Mouse (Mus musculus): Measurements from ENCODE around the gene Nup107. TPM values are rescaled to one million over a fixed set of nuclear protein-coding genes. Genes with fewer than 3 reads are reported as not detected.

The Nup107 gene
- polyA plus RNA-seq, 1 experiment from 2014 or later: 69.7 TPM

- WGBS: 59% methylated on average over 15 of the region's 15 CpGs
- no peak for ATAC-seq (ENCODE audit: low FRiP score)
- H3K27me3 ChIP-seq: no peaks in the 10 kb centered on the region
Measured at GRCm38 (mm10) chr10:117731244-117732101, 61.0 kb downstream of the Nup107 start.

DNA sequence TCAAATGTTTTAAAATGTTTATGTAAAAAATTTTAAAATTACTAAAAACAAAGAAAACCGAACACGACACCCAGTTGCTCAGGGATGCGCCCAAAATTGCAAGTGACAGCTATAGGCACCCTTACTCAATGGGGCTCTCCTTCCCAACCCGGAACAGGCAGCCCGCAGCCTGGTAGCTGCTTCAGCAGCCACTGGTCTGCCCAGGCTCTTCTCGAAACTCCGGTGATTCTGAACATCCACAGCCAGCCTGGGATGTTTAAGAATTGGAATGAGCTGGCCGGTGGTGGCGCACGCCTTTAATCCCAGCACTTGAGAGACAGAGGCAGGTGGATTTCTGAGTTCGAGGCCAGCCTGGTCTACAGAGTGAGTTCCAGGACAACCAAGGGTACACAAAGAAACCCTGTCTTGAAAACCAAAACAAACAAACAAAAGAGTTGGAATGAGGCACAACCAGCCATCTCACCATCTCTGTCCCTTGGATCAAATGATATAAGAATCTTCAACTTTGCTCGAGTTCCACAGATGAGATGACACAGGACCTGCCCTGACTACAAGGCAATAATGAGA lies 61.8 kb downstream of the Nup107 start:
- Histone ChIP-seq H3K27me3 (no peaks in the 10 kb centered on the region), H3K9me3 (replicated peaks) (no peaks in the 10 kb centered on the region), H3K4me1 (no peaks in the 10 kb centered on the region), H3K36me3 (peaks cover 4% of the 10 kb centered on the region; the same call in 1 of the 2 replicates), H3K4me3 (no peak overlapping the region), H3K4me2 (replicated peaks) (no peak overlapping the region), H3K27ac (no peak overlapping the region), H3K9ac (no peak overlapping the region)
- ATAC-seq (ENCODE audit: low FRiP score): no peak
- WGBS: 96% methylated on average over 12 of the region's 12 CpGs

More at GRCm38 (mm10) chr10:117731244-117732101, 61.0 kb downstream of the Nup107 start:
- Histone ChIP-seq H3K4me1 (no peaks in the 10 kb centered on the region), H3K9me3 (replicated peaks) (no peaks in the 10 kb centered on the region), H3K4me3 (no peak overlapping the region), H3K36me3 (peaks cover 9% of the 10 kb centered on the region), H3K27ac (no peak overlapping the region), H3K4me2 (replicated peaks) (no peak overlapping the region), H3K9ac (no peak overlapping the region)

GRCm38 (mm10) chr10:117730140-117730539 lies 62.4 kb downstream of the Nup107 start:
- no peak for ATAC-seq (ENCODE audit: low FRiP score)
- 96% methylated on average over 7 of the region's 7 CpGs for WGBS
- Histone ChIP-seq H3K9me3 (replicated peaks) (no peaks in the 10 kb centered on the region), H3K36me3 (no peaks in the 10 kb centered on the region), H3K4me2 (replicated peaks) (no peak overlapping the region), H3K9ac (no peak overlapping the region), H3K27me3 (no peaks in the 10 kb centered on the region), H3K27ac (no peak overlapping the region), H3K4me1 (no peaks in the 10 kb centered on the region), H3K4me3 (no peak overlapping the region)

- Histone ChIP-seq H3K9ac (no peak overlapping the region), H3K9me3 (replicated peaks) (no peaks in the 10 kb centered on the region), H3K27ac (no peak overlapping the region), H3K4me1 (no peaks in the 10 kb centered on the region), H3K36me3 (no peaks in the 10 kb centered on the region), H3K4me2 (replicated peaks) (no peak overlapping the region), H3K27me3 (no peaks in the 10 kb centered on the region), H3K4me3 (no peak overlapping the region)
- WGBS: 81% methylated on average over 11 of the region's 11 CpGs
- no peak for ATAC-seq (ENCODE audit: low FRiP score)
Measured at GRCm38 (mm10) chr10:117729139-117729814, 63.2 kb downstream of the Nup107 start.

DNA sequence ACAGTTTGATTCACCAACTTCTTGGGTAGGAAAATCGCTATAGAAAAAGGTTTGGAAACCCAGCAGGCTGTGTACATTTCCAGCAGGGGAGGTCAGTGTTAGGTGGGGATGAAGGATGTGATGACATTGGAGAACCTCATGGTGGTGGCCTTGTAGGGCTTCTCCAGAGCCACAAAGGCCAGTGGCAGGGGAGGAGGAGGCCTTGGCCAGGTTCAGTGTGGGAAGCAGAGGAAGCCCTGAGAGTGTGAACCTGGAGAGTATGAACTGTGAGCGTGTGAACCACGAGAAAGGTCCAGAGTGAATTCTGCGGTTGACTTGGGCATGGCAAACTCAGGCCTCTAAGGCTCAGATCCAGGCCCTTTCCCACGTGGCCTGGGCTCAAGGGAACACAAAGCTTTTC lies 63.9 kb downstream of the Nup107 start:
- Histone ChIP-seq H3K4me1 (no peaks in the 10 kb centered on the region), H3K4me3 (no peak overlapping the region), H3K36me3 (no peaks in the 10 kb centered on the region), H3K27me3 (no peaks in the 10 kb centered on the region), H3K9me3 (replicated peaks) (no peaks in the 10 kb centered on the region), H3K4me2 (replicated peaks) (no peak overlapping the region), H3K9ac (no peak overlapping the region), H3K27ac (no peak overlapping the region)
- no peak for ATAC-seq (ENCODE audit: low FRiP score)
- WGBS: 88% methylated on average over 5 of the region's 5 CpGs

DNA sequence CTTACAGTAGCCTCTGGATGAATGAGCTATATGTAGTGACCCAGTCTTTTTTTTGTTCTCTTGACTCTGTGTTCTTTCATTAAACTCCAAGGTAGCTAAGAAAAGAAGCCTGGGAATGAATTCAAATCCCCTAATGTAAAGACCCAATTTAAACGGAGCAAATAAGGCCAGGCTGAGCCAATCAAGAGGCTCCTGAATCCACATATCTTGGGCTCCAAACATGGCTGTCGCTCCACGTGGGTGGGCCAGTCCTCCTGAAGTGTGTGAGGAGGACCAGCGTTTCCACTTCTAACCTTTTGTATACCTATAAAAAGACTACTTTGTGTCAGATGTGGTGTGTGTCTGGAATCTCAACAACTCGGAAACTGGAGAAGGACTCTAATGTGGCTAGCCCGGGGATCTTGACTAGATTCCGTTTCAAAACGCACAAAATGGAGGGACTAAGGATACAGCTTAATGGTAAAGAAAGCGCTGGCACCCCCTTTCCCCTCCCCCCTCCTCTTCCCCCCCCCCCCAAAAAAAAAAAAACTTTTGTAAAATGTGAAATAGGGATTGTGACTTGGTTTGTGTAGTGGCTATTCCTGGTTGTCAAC lies 64.9 kb downstream of the Nup107 start:
- 86% methylated on average over 9 of the region's 9 CpGs for WGBS

DNA sequence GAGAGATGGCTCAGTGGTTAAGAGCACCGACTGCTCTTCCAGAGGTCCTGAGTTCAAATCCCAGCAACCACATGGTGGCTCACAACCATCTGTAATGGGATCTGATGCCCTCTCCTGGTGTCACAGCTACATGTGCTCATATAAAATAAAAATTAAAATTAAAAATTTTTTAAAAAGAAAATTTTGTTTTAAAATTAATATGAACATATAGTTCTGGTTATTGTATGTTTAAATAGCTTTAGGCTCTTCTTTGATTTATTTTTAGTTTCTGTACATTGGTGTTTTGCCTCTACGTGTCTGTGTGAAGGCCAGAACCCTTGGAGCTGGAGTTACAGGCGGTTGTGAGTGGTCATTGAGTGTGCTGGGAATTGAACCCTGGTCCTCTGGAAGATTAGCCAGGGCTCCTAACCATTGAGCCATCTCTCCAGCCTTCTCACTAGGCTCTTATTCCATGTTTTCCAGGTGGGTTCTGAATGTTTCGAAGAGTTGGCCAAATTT lies 65.6 kb downstream of the Nup107 start:
- no peak for ATAC-seq (ENCODE audit: low FRiP score)
- WGBS: 93% methylated on average over 4 of the region's 4 CpGs
- H3K9me3 ChIP-seq (replicated peaks): no peaks in the 10 kb centered on the region
- H3K4me1 ChIP-seq: no peaks in the 10 kb centered on the region
- no peaks in the 10 kb centered on the region for H3K36me3 ChIP-seq
- H3K9ac ChIP-seq: no peak overlapping the region
- H3K27ac ChIP-seq: no peak overlapping the region
- no peak overlapping the region for H3K4me3 ChIP-seq
- no peaks in the 10 kb centered on the region for H3K27me3 ChIP-seq
- no peak overlapping the region for H3K4me2 ChIP-seq (replicated peaks)

More for the DNA sequence above, 64.9 kb downstream of the Nup107 start:
- Histone ChIP-seq H3K27ac (no peak overlapping the region), H3K27me3 (no peaks in the 10 kb centered on the region), H3K4me3 (no peak overlapping the region), H3K9me3 (replicated peaks) (no peaks in the 10 kb centered on the region), H3K9ac (no peak overlapping the region), H3K4me1 (no peaks in the 10 kb centered on the region), H3K36me3 (no peaks in the 10 kb centered on the region), H3K4me2 (replicated peaks) (no peak overlapping the region)
- no peak for ATAC-seq (ENCODE audit: low FRiP score)

GRCm38 (mm10) chr10:117726350-117726749 lies 66.2 kb downstream of the Nup107 start:
- H3K36me3 ChIP-seq: no peaks in the 10 kb centered on the region
- H3K4me3 ChIP-seq: no peak overlapping the region
- no peaks in the 10 kb centered on the region for H3K27me3 ChIP-seq
- no peaks in the 10 kb centered on the region for H3K9me3 ChIP-seq (replicated peaks)
- no peaks in the 10 kb centered on the region for H3K4me1 ChIP-seq
- H3K9ac ChIP-seq: no peak overlapping the region
- no peak overlapping the region for H3K27ac ChIP-seq
- ATAC-seq (ENCODE audit: low FRiP score): no peak
- WGBS: 89% methylated on average over 4 of the region's 4 CpGs
- H3K4me2 ChIP-seq (replicated peaks): no peak overlapping the region

GRCm38 (mm10) chr10:117725671-117726070 lies 66.8 kb downstream of the Nup107 start:
- no peak overlapping the region for H3K27ac ChIP-seq
- no peaks in the 10 kb centered on the region for H3K4me1 ChIP-seq
- H3K36me3 ChIP-seq: no peaks in the 10 kb centered on the region
- H3K4me2 ChIP-seq (replicated peaks): no peak overlapping the region
- no peaks in the 10 kb centered on the region for H3K27me3 ChIP-seq
- 82% methylated on average over 7 of the region's 7 CpGs for WGBS
- no peak overlapping the region for H3K4me3 ChIP-seq
- no peak overlapping the region for H3K9ac ChIP-seq
- ATAC-seq (ENCODE audit: low FRiP score): no peak
- no peaks in the 10 kb centered on the region for H3K9me3 ChIP-seq (replicated peaks)

DNA sequence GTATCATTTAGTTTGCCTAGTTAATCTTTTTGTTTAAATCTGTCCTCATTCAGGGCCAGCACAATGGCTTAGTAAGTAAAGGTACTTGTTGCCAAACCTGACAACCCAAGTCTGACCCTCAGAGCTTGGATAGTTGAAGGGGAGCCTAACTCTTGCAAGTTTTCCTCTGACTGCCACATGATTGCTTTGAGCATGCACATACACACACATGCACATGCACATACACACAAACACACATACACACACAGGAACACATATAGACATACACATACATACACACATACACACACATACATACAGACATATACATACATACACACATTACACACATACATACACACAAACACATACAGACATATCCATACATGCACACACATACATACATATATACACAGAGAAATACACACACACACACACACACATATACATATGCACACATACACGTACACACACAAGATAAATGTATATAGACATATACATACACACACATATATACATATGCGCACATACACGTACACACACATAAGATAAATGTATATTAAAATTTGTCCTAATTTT lies 67.6 kb downstream of the Nup107 start:
- Histone ChIP-seq H3K36me3 (no peaks in the 10 kb centered on the region), H3K27me3 (no peaks in the 10 kb centered on the region), H3K4me3 (no peak overlapping the region), H3K9ac (no peak overlapping the region), H3K27ac (no peak overlapping the region), H3K4me1 (no peaks in the 10 kb centered on the region), H3K9me3 (replicated peaks) (no peaks in the 10 kb centered on the region), H3K4me2 (replicated peaks) (no peak overlapping the region)
- ATAC-seq (ENCODE audit: low FRiP score): no peak
- WGBS: 90% methylated on average over 3 of the region's 3 CpGs

DNA sequence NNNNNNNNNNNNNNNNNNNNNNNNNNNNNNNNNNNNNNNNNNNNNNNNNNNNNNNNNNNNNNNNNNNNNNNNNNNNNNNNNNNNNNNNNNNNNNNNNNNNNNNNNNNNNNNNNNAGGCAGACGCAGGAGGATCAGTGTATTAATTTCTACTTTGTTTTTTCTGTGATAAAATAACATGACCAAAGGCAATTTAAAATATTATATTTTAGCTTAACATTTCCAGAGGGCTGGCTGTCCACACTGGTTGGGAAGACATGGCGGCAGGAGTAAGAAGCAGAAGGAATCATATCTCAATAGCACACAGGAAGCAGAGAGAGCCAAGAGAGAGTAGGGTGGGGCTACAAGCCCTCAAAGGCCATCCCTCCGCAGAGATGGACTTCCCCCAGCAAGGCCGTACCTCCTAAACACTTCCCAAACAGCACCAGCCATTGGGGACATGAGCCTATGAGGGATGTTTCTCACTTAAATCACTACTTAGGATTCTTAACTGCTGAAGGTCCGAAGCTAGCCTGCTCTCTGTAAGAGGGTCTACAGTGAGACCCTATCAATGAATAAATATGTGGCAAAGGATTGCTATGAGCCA lies 68.3 kb downstream of the Nup107 start:
- 83% methylated on average over 5 of the region's 5 CpGs for WGBS
- Histone ChIP-seq H3K4me3 (no peak overlapping the region), H3K9ac (no peak overlapping the region), H3K4me2 (replicated peaks) (no peak overlapping the region), H3K4me1 (no peaks in the 10 kb centered on the region), H3K27me3 (no peaks in the 10 kb centered on the region), H3K36me3 (no peaks in the 10 kb centered on the region), H3K27ac (no peak overlapping the region), H3K9me3 (replicated peaks) (no peaks in the 10 kb centered on the region)
- no peak for ATAC-seq (ENCODE audit: low FRiP score)

Measured in hindbrain, embryonic 12.5 days (tissue).